Mouse (Mus musculus): ENCODE results near the gene Taf1d.

DNA sequence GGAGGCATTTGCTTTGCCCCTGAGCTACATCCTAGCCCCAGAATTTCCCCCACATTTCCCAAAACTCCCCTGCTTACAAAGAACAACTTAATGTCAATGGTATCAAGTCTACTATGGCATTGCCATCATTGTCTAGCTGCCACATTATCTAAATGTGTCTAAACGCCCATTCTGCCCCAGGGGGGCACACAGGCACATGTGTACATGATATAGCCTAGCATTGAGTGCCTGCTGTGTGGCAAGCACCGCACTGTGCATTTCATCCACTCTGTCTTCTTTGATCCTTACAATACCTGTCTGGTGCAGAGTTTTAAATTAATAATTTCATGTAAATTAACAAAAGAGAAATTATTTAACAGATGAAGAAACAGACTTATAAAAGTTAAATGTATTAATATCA is 60.2 kb downstream of the Taf1d start:
- TF ChIP-seq CTCF (IDR thresholded peaks at IDR 0.05; ENCODE audit: low read depth, low read length) (no peak), POLR2A (IDR thresholded peaks at IDR 0.05; ENCODE audit: insufficient read depth, low read length) (no peak)
